Mouse (Mus musculus) monocyte, adult 5-6 weeks (primary cell): ENCODE measurements at regions not wholly inside any gene's neighbourhood (a gene's known extent, or its start where the extent isn't known, plus 50 kb on each side); places are given as distances from the start of the nearest gene placed in this dataset.

Source experiments
- ATAC-seq: fragments of 153-309, 156-312 bp; replicated peaks from 2 replicates; pipeline ENCODE4 v1.8.0; 2017; ENCODE audit warnings: mild to moderate bottlenecking; ENCODE audit not compliant: low TSS enrichment, insufficient number of reproducible peaks, severe bottlenecking, poor library complexity, low FRiP score

DNA sequence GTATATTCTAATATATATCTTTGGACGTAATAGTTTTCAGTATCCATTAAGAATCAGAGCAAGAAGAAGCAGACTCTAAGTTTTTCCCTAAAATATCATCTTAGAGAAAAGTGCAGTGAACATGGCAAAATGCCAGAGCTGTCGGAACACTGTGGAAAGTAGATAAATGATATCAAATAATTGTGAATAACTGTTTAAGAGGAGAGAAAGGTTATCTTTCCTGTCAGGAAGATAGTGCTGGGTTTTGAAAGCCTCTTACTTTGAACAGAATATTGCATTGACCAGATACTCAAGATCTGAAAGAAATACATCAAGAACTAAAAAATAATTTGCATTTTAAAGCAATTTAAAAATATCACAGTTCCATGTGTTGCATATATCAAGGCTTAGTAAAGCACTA is 1549.2 kb downstream of the Pcdh18 start:
- ATAC-seq: no peak

DNA sequence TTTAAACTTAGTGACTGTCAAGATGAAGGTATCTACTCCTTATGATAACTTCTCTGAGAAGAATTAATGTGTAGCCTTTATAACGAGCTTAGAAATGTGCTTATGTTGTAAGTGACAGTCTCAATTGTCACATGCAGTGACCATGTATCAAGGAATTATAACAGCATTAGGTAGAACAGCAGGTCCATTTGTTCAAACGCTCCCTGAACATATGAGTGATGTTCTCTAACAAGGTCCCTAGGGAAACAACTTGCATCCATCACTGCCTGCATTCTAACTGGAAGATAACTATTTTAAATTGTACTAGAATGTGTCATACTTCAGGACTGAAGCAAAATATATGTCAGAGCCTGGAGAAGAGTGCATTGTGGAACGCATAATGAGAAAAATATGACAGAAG is 1562.8 kb downstream of the Pcdh18 start:
- ATAC-seq: no peak

DNA sequence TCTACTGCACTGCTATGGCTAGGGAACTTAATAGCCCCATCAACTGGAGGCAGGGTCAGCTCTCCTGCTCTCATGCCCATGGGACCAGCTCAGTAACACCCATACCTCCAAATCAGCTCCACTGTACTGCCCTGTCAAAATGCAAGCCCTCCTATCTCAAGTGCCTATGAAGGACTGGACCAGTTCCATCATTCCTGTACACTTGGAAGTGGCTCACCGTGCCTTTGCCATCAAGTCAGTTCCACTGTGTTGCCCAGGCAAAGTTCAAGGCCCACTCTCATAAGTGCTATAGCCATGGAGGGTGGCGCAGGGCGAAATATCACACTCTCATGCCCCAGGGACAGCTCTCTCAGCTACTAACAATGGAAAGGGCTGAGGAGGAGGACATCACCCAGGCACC is 1612.2 kb downstream of the Pcdh18 start:
- ATAC-seq: no peak

DNA sequence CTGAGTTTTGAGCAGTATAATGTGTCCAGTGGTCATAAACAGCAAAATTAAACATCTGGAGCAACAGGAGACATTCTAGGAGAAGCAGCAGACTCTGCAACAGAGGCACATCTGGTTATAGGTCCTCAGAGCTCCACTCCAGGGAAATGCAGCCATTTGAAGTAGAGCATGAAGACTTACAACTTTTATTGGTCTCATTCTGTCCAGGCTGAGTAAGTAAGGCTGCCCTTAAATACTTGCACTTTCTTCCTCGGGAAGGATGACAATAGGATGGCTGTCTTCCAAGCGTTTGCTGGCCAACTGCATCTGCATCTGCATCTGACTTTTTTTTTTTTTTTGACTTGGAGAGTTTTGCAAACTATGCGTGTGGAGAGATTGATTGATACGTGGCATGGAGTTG is 1622.2 kb downstream of the Pcdh18 start:
- no peak for ATAC-seq

DNA sequence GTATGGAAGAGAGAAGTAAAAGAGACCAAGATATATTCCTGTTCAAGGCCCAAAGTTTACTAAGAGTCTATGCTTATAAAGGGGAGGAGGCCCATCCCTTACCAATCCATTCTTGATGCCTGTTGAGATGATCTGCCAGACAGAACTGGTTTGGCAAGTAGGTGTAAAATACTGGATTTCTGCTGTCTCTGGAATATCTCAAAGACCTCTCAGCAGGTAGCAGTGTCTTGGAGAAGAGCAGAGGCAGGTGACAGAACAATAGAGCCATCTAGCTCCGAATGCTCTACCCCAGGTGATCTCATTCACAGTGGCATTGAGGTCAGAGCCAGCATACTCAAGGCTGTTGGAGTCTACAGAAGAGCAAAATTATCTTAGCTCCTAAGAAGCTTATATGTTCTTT is 1632.9 kb downstream of the Pcdh18 start:
- ATAC-seq: no peak

DNA sequence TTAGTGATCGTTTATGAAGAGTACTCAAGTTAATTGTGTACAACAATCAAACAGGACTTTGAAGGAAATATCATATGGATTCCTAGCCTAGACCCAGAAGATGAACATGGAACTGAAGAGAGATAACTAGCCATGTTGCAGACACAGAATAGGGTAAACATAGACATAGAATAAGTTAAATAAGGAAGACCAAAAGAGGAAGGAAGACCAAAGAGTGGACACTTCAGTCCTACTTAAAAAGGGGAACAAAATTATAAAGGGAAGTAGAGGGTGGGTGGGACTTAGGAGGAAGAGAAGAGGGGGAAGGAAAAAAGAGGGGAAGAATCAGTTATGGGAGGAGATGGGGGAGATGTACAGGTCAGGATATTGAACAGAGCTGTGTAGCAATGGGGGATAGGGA is 1652.8 kb upstream of the Pabpc4l start:
- peak; percentile 97 for ATAC-seq

DNA sequence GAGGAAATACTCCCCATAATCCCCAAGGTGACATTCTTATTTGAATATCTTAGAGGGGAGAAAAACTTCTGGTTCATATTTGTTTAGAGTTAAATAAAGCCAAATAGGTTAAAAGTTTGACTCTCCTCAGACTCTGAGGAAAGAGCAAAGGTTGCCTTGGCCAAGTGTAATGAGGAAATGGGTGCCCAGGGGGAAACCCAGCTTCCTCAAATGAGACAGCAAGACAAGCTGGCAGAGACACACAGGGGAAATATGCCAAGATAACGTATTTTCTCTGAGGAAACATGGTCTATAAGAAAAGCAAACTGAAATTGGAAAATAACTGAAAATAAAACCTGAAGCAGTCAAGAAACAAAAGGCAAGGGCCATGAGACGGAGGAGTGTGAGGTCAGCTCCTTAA is 1632.6 kb upstream of the Pabpc4l start:
- peak; percentile 96 for ATAC-seq

DNA sequence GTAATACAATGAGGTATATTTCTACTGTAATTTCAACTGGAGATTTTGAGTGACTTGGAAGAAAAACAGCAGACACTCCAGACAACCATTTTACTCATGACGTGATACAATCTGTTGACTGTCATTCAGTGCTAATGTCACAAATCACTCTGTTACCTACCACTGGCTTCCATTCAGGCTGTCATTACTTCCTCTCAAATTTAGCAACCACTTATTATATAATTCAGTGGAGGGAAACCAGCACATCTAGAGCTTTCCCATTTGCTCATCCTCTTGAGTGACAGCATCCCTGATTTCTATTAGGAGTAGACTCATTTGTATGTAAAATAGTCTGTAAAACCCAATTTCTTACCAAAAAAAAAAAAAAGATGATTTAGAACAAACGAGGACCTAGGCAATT is 1627.3 kb upstream of the Pabpc4l start:
- ATAC-seq: no peak

DNA sequence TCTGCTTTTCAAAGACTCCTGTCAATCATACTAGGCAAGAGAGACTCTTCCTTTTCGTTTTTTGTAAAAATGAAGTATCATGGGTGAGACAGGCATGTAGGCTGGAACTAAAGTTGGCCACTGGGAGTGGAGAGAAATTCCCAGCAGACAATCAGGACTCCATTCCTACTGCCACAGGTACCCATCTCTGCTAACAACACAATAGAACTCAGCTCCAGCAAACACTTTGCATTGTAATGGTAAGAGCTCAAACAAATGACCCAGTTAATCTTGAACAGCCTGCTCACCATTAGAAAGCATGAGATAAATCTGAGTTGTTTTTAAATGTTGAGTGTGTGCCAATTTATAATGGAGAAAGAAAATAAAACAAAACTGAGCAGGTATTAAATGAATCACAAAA is 1620.6 kb upstream of the Pabpc4l start:
- ATAC-seq: no peak
